Mouse (Mus musculus): ENCODE data around the gene Agrp.

Agrp gene

GRCm38 (mm10) chr8:105550083-105550482 is 87.1 kb downstream of the Agrp start:
- no peak for DNase-seq (ENCODE audit: low read depth, low spot score)

DNA sequence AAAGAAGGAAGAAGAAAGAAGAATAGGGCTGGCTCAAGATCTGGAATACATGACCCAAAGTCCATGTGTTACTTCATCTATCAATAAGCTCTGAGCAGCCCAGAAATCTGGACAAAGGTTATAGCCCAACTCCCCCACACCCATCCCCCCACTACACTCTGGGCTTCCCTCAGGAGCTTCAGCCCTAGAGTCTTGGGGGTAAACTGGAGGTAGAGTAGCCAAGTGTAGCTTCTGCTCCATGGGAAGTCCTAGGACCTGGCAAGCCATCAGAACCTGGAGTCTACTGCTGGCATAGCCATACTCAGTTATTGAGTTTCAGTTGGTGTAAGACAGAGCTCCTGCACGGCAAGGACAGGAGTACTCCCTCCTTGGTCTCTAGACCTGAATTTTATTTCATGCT is 87.7 kb downstream of the Agrp start:
- DNase-seq (ENCODE audit: low read depth, low spot score), result no peak

DNA sequence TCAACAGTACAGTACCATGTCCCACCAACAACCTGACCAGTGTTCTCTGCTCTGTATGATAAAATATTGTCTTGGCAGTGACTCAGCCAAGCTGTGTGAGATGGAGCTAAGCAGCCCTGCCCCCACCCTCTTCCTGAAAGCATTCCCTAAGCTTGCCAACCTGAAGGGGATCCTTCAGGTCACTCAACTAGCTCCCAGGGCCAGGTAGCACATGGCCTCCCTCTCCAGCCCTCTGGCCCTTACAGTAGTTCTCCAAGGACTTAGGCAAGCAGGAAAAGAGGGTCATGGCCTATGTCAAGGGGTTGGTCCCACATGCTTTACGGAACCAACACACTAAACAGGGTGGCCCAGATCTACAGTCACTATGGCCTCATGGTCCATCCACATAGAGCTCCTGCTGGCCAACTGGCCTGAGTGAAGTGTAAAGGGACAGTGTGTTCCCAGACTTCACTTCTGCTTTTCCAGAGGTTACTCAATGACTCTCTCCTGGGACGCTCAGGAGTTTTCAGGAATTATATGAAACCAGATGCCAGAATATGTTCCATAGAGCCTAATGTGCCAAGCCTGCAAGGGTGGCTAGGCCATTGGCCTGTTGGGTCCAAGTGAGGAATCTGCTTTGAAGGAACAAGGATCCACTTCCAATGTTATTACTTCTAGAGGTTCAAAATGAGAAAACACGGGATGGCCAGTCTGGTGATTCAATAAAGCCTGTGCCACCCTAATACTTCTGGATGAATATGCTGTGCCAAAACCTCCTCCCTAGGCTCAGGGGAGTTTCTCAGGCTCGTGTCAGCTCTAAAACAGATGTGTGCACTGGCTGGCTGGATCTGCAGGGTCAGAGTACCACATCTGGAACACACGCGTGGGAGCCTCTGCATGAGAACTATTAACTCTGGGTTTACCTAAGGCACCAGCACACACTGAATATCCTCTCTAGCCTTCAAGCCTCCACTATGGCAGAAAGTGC is 90.5 kb downstream of the Agrp start:
- no peak for DNase-seq (ENCODE audit: low read depth, low spot score)

GRCm38 (mm10) chr8:105545249-105545648 is 91.9 kb downstream of the Agrp start:
- no peak for DNase-seq (ENCODE audit: low read depth, low spot score)

GRCm38 (mm10) chr8:105544544-105545205 is 92.5 kb downstream of the Agrp start:
- no peak for DNase-seq (ENCODE audit: low read depth, low spot score)

DNA sequence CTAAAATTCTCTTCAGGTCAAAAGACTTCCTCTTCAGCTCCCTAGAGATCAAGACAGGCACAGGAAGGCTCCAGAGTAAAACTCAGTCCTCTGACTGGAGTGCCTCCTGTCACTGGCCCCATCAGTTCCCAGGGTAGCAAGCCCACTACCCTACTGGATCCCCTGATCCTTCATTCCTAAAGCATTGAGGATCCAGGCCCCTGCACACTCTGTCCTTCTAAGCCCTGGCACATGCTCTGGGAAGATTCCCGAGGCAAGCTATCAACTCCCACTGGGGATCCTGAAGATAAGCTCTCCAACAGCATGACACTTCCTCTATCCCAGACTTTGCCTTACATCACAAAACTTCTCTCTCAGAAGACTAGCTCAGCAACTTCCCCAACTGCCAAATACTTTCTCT is 93.5 kb downstream of the Agrp start:
- no peak for DNase-seq (ENCODE audit: low read depth, low spot score)

- no peak for DNase-seq (ENCODE audit: low read depth, low spot score)
Measured at GRCm38 (mm10) chr8:105542808-105543207, 94.4 kb downstream of the Agrp start.

DNA sequence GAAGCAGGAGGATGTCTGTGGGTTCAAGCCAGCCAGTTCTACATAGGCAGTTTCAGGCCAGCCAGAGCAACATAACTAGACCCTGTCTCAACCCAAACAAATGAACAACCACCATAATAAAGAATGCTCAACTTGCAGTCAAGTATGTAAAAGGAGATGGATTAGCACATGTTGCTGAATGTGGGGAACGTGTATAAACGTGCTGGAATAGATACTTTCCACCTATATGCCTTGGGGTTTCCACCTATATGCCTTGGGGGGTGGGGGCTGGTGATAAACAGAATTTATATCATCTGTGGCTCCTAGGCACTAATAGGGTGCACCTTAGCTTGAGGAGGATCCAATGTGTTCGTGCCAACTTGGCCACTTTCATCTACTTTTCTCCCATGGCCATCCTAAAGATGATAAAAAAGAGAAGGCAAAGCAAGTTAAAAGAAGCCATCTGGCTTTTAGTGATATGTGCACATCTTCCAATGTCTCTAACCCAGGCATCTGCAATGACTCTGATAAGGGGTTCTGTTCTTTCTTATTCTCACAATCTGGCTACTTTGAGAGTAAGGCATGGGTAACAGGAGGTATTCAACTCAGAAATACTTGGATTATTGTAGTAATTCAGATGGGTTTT is 95.0 kb downstream of the Agrp start:
- DNase-seq (ENCODE audit: low read depth, low spot score), result no peak

DNA sequence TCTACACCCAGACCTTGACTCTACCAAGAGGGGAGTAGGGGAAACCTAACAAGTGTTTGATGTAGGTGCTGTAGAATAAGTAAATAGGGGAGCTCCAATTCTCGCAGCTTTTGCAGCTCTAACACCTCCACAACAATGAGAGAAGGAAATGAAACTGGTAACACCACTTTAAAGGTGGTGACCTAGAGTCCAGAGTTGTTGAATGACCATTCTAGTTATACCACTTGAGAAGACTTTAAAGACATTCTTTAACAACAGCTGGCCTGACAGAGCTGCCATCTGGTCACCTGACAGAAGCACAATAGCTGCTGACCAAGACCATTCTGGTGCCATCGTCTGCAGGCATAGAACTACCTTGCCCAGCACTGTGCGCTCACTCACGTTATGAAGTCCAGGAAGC is 98.3 kb downstream of the Agrp start:
- DNase-seq (ENCODE audit: low read depth, low spot score), result no peak

- DNase-seq (ENCODE audit: low read depth, low spot score), result no peak
Measured at GRCm38 (mm10) chr8:105537011-105537677, 100.0 kb downstream of the Agrp start.

GRCm38 (mm10) chr8:105536546-105536945 is 100.6 kb downstream of the Agrp start:
- DNase-seq (ENCODE audit: low read depth, low spot score), result no peak

DNA sequence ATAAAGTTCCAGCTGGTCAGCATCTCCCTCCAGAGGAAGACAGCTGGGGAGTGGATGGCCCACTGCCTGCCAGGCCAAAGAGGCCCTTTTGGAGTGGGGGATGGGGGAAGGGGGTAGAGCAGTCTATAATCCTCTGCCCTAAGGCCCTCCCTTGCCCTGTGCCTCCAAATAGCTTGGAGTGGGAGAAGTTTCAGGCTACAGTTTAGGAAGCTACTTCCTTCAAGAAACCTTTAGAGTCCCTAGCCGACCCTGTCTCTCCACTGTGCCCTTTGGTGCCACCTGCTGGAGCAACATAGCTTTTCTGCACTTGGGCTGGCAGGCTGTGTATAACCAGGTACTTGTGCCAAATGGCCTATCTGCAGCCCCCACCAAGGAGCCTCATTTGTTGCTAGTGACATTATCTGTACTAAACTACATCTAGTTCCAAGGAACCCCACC is 103.3 kb downstream of the Agrp start:
- DNase-seq (ENCODE audit: low read depth, low spot score), result peak; percentile 41

DNA sequence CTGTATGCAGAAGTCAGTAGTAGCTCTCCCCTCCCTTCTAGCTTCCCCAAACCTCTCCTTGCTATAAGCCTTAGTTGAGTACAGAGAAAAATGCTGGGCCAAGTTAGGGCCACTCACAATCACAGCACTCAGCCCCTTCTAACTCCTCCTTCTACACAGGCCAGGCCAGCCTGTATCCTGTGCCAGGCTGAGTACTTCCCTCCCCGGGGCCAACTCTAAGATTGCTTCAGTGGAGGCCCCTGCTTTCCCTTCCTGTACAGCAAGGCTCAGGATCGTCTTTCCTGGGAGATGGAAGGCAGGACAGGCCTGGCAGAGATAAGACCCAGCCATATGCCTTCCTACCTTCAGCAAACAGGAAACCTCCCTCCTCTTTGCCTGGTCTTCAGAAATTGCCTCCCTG is 103.8 kb downstream of the Agrp start:
- DNase-seq (ENCODE audit: low read depth, low spot score), result no peak

DNA sequence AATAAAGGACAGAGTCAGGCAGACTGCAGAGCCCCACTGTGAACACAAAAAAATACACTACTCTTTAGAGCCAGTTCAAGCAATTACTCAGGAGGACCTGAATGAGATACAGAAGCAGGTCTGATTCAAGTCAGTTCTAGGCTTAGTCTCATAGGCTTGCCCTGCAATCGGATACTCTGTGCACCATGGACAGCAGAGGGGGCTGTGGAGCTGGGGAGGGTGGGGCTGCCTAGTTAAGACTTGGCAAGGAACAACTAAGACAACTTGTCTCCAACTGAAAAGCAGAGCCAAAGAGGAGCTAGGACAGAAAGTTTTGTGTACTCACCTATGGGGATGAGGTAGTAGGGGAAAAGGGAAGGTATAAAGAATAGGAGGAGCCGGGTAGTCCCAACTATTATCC is 105.4 kb downstream of the Agrp start:
- DNase-seq (ENCODE audit: low read depth, low spot score), result no peak

GRCm38 (mm10) chr8:105529271-105529670 is 107.9 kb downstream of the Agrp start:
- no peak for DNase-seq (ENCODE audit: low read depth, low spot score)

- DNase-seq (ENCODE audit: low read depth, low spot score), result no peak
Measured at GRCm38 (mm10) chr8:105528206-105528605, 109.0 kb downstream of the Agrp start.

DNA sequence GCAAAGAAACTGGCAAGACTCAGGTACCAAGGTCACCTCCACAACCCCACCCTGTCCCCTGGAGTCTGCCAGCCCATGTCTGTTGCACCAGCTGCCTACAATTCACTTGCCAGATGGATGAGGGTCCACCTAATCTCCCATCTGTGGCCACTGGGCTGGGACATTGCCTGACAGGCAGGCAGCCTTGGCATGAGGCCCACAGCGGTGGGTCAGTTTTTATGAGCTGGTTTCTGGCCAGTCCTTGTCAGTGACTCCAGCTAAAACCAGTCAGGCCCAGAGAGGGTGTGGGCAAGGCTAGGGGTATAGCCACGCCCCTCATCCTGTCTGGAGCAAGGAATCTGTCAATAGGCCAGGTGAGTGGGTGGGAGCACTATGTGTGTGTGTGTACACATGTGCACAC is 110.1 kb downstream of the Agrp start:
- DNase-seq (ENCODE audit: low read depth, low spot score), result no peak

DNA sequence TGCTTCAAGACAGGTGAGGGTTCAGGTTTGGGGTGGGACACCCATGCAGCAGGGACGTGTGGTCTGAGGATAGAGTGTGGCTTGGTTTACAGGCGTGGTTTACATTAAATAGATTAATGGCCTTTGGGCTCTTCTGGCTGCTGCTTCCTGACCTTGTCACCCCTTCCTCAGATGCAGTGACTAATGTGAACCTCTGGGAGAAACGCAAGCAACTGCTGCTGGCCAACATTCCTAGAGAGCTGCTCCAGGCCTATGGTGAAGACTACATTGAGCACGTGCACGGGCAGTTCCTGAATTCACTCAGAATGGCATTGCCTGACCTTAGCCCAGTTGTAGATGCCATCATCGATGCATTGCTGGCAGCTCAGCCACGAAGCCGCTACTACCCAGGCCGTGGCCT is 114.3 kb downstream of the Agrp start:
- DNase-seq (ENCODE audit: low read depth, low spot score), result no peak

DNA sequence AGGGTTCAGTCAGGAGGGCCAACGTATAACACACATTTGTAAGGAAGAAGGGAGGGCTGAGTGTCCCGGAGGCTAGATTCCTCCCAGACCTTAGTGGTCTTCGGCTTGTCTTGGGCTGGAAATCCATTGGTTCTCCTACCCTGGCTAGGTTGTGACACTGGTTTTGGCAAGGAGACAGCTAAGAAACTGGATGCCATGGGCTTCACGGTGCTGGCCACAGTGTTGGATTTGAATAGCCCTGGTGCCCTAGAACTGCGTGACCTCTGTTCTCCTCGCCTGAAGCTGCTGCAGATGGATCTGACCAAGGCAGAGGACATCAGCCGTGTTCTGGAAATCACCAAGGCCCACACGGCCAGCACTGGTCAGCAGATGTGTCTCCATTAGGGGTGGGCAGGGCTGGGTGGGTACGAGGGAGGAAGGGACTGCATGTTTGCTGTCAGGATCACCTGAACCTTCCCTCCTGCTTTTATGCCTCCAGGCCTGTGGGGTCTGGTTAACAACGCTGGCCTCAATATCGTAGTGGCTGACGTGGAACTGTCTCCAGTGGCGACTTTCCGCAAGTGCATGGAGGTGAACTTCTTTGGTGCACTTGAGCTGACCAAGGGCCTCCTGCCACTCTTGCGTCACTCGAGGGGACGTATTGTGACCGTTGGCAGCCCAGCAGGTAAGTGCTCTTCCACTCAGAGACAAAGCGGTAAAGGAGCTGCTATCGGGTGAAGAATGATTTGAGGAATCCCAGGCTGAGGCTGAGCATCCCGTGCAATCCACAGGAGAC is 115.0 kb downstream of the Agrp start:
- no peak for DNase-seq (ENCODE audit: low read depth, low spot score)

DNA sequence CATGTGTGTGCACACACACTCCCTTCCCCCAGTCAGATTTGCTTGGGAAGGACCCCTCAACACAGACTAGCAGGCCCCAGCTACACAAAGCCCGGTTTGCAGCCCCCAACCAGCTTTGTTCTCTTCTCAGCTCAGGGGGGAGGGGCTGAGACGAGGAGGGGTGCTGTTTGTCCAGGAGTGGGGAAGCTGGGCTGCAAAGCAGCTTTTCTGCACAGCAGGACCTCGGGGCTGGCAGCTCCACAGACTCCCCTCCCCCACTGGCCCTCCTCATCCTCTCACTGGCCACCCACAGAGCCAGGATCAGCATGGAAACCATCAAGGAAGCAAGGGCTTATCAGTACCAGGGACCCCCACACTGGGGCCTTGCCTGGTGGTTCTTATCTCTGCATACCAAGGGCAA is 116.1 kb downstream of the Agrp start:
- DNase-seq (ENCODE audit: low read depth, low spot score), result no peak

DNA sequence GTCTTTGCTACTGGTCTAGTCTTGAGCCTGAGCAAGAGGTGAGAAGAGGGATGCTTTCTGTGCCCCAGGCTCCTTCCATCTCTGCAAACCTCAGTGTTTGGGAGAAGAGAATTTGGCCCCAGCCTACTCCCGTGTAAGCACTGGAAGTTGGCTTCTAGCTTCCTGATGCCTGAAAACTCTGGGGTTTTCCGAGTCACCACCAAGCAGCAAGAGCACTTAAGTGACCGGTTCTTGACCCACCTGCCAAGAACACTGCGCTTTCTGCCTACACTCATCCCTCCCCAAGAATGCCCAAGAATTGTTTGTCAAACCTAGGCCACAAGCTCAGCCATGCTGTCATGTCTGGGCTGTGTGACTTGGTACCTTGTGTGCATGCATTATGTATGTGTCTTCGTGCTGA is 116.7 kb downstream of the Agrp start:
- no peak for DNase-seq (ENCODE audit: low read depth, low spot score)
